Mouse (Mus musculus): Measurements from ENCODE around the gene Wdfy2. TPM values are rescaled to one million over a fixed set of nuclear protein-coding genes. Genes with fewer than 3 reads are reported as not detected.
"Not testable (repeated sequence)": the region's sequence is repeated elsewhere in the genome, so short reads cannot be mapped to it uniquely, and the experiment has no call there.

The Wdfy2 gene
- polyA plus RNA-seq, 1 experiment from 2014 or later: 13.1 TPM

GRCm38 (mm10) chr14:62893642-62894180, 56.2 kb downstream of the Wdfy2 start:
- not testable (repeated sequence) for H3K27ac ChIP-seq (ENCODE audit: low read depth, low read length); H3K4me2 ChIP-seq (ENCODE audit: low read depth, low read length); H3K4me3 ChIP-seq (ENCODE audit: low read depth, low read length); H3K9me3 ChIP-seq (ENCODE audit: control insufficient read depth, low read length); H3K9ac ChIP-seq (replicated peaks; ENCODE audit: low read depth, low read length); H3K27me3 ChIP-seq (ENCODE audit: control insufficient read depth, insufficient read depth, low read length); ATAC-seq (ENCODE audit: low read depth); H3K36me3 ChIP-seq (ENCODE audit: control insufficient read depth, insufficient read depth, low read length); H3K4me1 ChIP-seq (ENCODE audit: control insufficient read depth, insufficient read depth, low read length)
- 36% methylated on average over 5 of the region's 5 CpGs for WGBS

- Histone ChIP-seq H3K9me3 (ENCODE audit: control insufficient read depth, low read length) (no peaks in the 10 kb centered on the region), H3K27me3 (ENCODE audit: control insufficient read depth, insufficient read depth, low read length) (no peaks in the 10 kb centered on the region), H3K27ac (ENCODE audit: low read depth, low read length) (no peak overlapping the region), H3K4me3 (ENCODE audit: low read depth, low read length) (no peak overlapping the region), H3K9ac (replicated peaks; ENCODE audit: low read depth, low read length) (no peak overlapping the region), H3K36me3 (ENCODE audit: control insufficient read depth, insufficient read depth, low read length) (no peaks in the 10 kb centered on the region), H3K4me1 (ENCODE audit: control insufficient read depth, insufficient read depth, low read length) (no peaks in the 10 kb centered on the region), H3K4me2 (ENCODE audit: low read depth, low read length) (no peak overlapping the region)
- 93% methylated on average over 8 of the region's 8 CpGs for WGBS
- ATAC-seq (ENCODE audit: low read depth): no peak
Measured at GRCm38 (mm10) chr14:62894924-62895840, 57.7 kb downstream of the Wdfy2 start.

GRCm38 (mm10) chr14:62898061-62898460, 60.6 kb downstream of the Wdfy2 start:
- 84% methylated on average over 6 of the region's 6 CpGs for WGBS
- no peaks in the 10 kb centered on the region for H3K27me3 ChIP-seq (ENCODE audit: control insufficient read depth, insufficient read depth, low read length)
- H3K27ac ChIP-seq (ENCODE audit: low read depth, low read length): no peak overlapping the region
- no peaks in the 10 kb centered on the region for H3K36me3 ChIP-seq (ENCODE audit: control insufficient read depth, insufficient read depth, low read length)
- no peak for ATAC-seq (ENCODE audit: low read depth)
- no peaks in the 10 kb centered on the region for H3K9me3 ChIP-seq (ENCODE audit: control insufficient read depth, low read length)
- H3K4me2 ChIP-seq (ENCODE audit: low read depth, low read length): no peak overlapping the region
- no peaks in the 10 kb centered on the region for H3K4me1 ChIP-seq (ENCODE audit: control insufficient read depth, insufficient read depth, low read length)
- H3K9ac ChIP-seq (replicated peaks; ENCODE audit: low read depth, low read length): no peak overlapping the region
- H3K4me3 ChIP-seq (ENCODE audit: low read depth, low read length): no peak overlapping the region

- Histone ChIP-seq H3K27ac (ENCODE audit: low read depth, low read length) (no peak overlapping the region), H3K9me3 (ENCODE audit: control insufficient read depth, low read length) (no peaks in the 10 kb centered on the region), H3K36me3 (ENCODE audit: control insufficient read depth, insufficient read depth, low read length) (no peaks in the 10 kb centered on the region), H3K4me2 (ENCODE audit: low read depth, low read length) (no peak overlapping the region), H3K27me3 (ENCODE audit: control insufficient read depth, insufficient read depth, low read length) (no peaks in the 10 kb centered on the region), H3K9ac (replicated peaks; ENCODE audit: low read depth, low read length) (no peak overlapping the region), H3K4me3 (ENCODE audit: low read depth, low read length) (no peak overlapping the region), H3K4me1 (ENCODE audit: control insufficient read depth, insufficient read depth, low read length) (peaks cover 6% of the 10 kb centered on the region)
- 94% methylated on average over 2 of the region's 2 CpGs for WGBS
- ATAC-seq (ENCODE audit: low read depth): no peak
Measured at GRCm38 (mm10) chr14:62907888-62908287, 70.4 kb downstream of the Wdfy2 start.

GRCm38 (mm10) chr14:62908550-62908949, 71.1 kb downstream of the Wdfy2 start:
- H3K27ac ChIP-seq (ENCODE audit: low read depth, low read length): no peak overlapping the region
- no peak overlapping the region for H3K9ac ChIP-seq (replicated peaks; ENCODE audit: low read depth, low read length)

GRCm38 (mm10) chr14:62910859-62911258, 73.4 kb downstream of the Wdfy2 start:
- Histone ChIP-seq H3K27ac (ENCODE audit: low read depth, low read length) (no peak overlapping the region), H3K36me3 (ENCODE audit: control insufficient read depth, insufficient read depth, low read length) (no peaks in the 10 kb centered on the region), H3K9me3 (ENCODE audit: control insufficient read depth, low read length) (no peaks in the 10 kb centered on the region), H3K4me3 (ENCODE audit: low read depth, low read length) (no peak overlapping the region), H3K9ac (replicated peaks; ENCODE audit: low read depth, low read length) (no peak overlapping the region), H3K4me1 (ENCODE audit: control insufficient read depth, insufficient read depth, low read length) (peaks cover 6% of the 10 kb centered on the region), H3K27me3 (ENCODE audit: control insufficient read depth, insufficient read depth, low read length) (no peaks in the 10 kb centered on the region), H3K4me2 (ENCODE audit: low read depth, low read length) (no peak overlapping the region)
- ATAC-seq (ENCODE audit: low read depth): no peak
- 67% methylated on average over 4 of the region's 4 CpGs for whole genome bisulfite sequencing

More at GRCm38 (mm10) chr14:62908550-62908949, 71.1 kb downstream of the Wdfy2 start:
- ATAC-seq (ENCODE audit: low read depth): no peak
- Histone ChIP-seq H3K27me3 (ENCODE audit: control insufficient read depth, insufficient read depth, low read length) (no peaks in the 10 kb centered on the region), H3K9me3 (ENCODE audit: control insufficient read depth, low read length) (no peaks in the 10 kb centered on the region), H3K4me2 (ENCODE audit: low read depth, low read length) (no peak overlapping the region), H3K4me3 (ENCODE audit: low read depth, low read length) (no peak overlapping the region), H3K36me3 (ENCODE audit: control insufficient read depth, insufficient read depth, low read length) (no peaks in the 10 kb centered on the region), H3K4me1 (ENCODE audit: control insufficient read depth, insufficient read depth, low read length) (peaks cover 6% of the 10 kb centered on the region)
- 84% methylated on average over 5 of the region's 5 CpGs for WGBS

GRCm38 (mm10) chr14:62915146-62915685, 77.7 kb downstream of the Wdfy2 start:
- H3K9ac ChIP-seq (replicated peaks; ENCODE audit: low read depth, low read length): no peak overlapping the region
- no peak for ATAC-seq (ENCODE audit: low read depth)
- no peaks in the 10 kb centered on the region for H3K4me1 ChIP-seq (ENCODE audit: control insufficient read depth, insufficient read depth, low read length)
- no peaks in the 10 kb centered on the region for H3K36me3 ChIP-seq (ENCODE audit: control insufficient read depth, insufficient read depth, low read length)
- H3K4me3 ChIP-seq (ENCODE audit: low read depth, low read length): no peak overlapping the region
- H3K9me3 ChIP-seq (ENCODE audit: control insufficient read depth, low read length): no peaks in the 10 kb centered on the region
- 80% methylated on average over 6 of the region's 6 CpGs for whole genome bisulfite sequencing
- H3K4me2 ChIP-seq (ENCODE audit: low read depth, low read length): no peak overlapping the region
- H3K27me3 ChIP-seq (ENCODE audit: control insufficient read depth, insufficient read depth, low read length): no peaks in the 10 kb centered on the region
- H3K27ac ChIP-seq (ENCODE audit: low read depth, low read length): no peak overlapping the region

- Histone ChIP-seq H3K4me1 (ENCODE audit: control insufficient read depth, insufficient read depth, low read length) (no peaks in the 10 kb centered on the region), H3K27me3 (ENCODE audit: control insufficient read depth, insufficient read depth, low read length) (no peaks in the 10 kb centered on the region), H3K27ac (ENCODE audit: low read depth, low read length) (no peak overlapping the region), H3K36me3 (ENCODE audit: control insufficient read depth, insufficient read depth, low read length) (no peaks in the 10 kb centered on the region), H3K9me3 (ENCODE audit: control insufficient read depth, low read length) (no peaks in the 10 kb centered on the region), H3K4me2 (ENCODE audit: low read depth, low read length) (no peak overlapping the region), H3K4me3 (ENCODE audit: low read depth, low read length) (no peak overlapping the region), H3K9ac (replicated peaks; ENCODE audit: low read depth, low read length) (no peak overlapping the region)
- no peak for ATAC-seq (ENCODE audit: low read depth)
- 90% methylated on average over 10 of the region's 10 CpGs for WGBS
Measured at GRCm38 (mm10) chr14:62916488-62917034, 79.1 kb downstream of the Wdfy2 start.

GRCm38 (mm10) chr14:62921401-62921800, 83.9 kb downstream of the Wdfy2 start:
- Histone ChIP-seq H3K9me3 (ENCODE audit: control insufficient read depth, low read length) (no peaks in the 10 kb centered on the region), H3K27me3 (ENCODE audit: control insufficient read depth, insufficient read depth, low read length) (no peaks in the 10 kb centered on the region), H3K36me3 (ENCODE audit: control insufficient read depth, insufficient read depth, low read length) (no peaks in the 10 kb centered on the region), H3K9ac (replicated peaks; ENCODE audit: low read depth, low read length) (no peak overlapping the region), H3K4me3 (ENCODE audit: low read depth, low read length) (no peak overlapping the region), H3K27ac (ENCODE audit: low read depth, low read length) (no peak overlapping the region), H3K4me1 (ENCODE audit: control insufficient read depth, insufficient read depth, low read length) (no peaks in the 10 kb centered on the region), H3K4me2 (ENCODE audit: low read depth, low read length) (no peak overlapping the region)
- no peak for ATAC-seq (ENCODE audit: low read depth)
- 90% methylated on average over 5 of the region's 5 CpGs for WGBS

All from neural tube, embryonic 14.5 days (tissue).